Mouse (Mus musculus): ENCODE data around the gene Tenm4.

GRCm38 (mm10) chr7:96748538-96749045 lies 577.5 kb downstream of the Tenm4 start:
- TF ChIP-seq CTCF (IDR thresholded peaks at IDR 0.05; ENCODE audit: low read depth) = no peak
- no peak for TF ChIP-seq EP300 (IDR thresholded peaks at IDR 0.05; ENCODE audit: low read depth)

Measured in heart, postnatal 0 days (tissue).